Mouse (Mus musculus): Measurements from ENCODE around the gene Brsk1.

The Brsk1 gene

GRCm38 (mm10) chr7:4690387-4690786 is at the start of gene Brsk1:
Brsk1 (plus strand) TSS chr7:4690604.
- no peak for DNase-seq (ENCODE audit: low spot score)

GRCm38 (mm10) chr7:4641155-4641554 is 49.2 kb upstream of the Brsk1 start:
- DNase-seq (ENCODE audit: low spot score) = no peak

GRCm38 (mm10) chr7:4641956-4642355 is 48.4 kb upstream of the Brsk1 start:
- DNase-seq (ENCODE audit: low spot score) = no peak

GRCm38 (mm10) chr7:4643225-4643624 is 47.2 kb upstream of the Brsk1 start:
- DNase-seq (ENCODE audit: low spot score) = no peak

- no peak for DNase-seq (ENCODE audit: low spot score)
Measured at GRCm38 (mm10) chr7:4646806-4647205, 43.6 kb upstream of the Brsk1 start.

GRCm38 (mm10) chr7:4647291-4647690 is 43.1 kb upstream of the Brsk1 start:
- DNase-seq (ENCODE audit: low spot score) = no peak

GRCm38 (mm10) chr7:4647992-4648391 is 42.4 kb upstream of the Brsk1 start:
- DNase-seq (ENCODE audit: low spot score) = no peak

- DNase-seq (ENCODE audit: low spot score) = no peak
Measured at GRCm38 (mm10) chr7:4651581-4651980, 38.8 kb upstream of the Brsk1 start.

GRCm38 (mm10) chr7:4652726-4653125 is 37.7 kb upstream of the Brsk1 start:
- no peak for DNase-seq (ENCODE audit: low spot score)

GRCm38 (mm10) chr7:4653351-4653750 is 37.1 kb upstream of the Brsk1 start:
- no peak for DNase-seq (ENCODE audit: low spot score)

- no peak for DNase-seq (ENCODE audit: low spot score)
Measured at GRCm38 (mm10) chr7:4653780-4654179, 36.6 kb upstream of the Brsk1 start.

- no peak for DNase-seq (ENCODE audit: low spot score)
Measured at GRCm38 (mm10) chr7:4654221-4654620, 36.2 kb upstream of the Brsk1 start.

GRCm38 (mm10) chr7:4655393-4655792 is 35.0 kb upstream of the Brsk1 start:
- no peak for DNase-seq (ENCODE audit: low spot score)

- peak; percentile 23 for DNase-seq (ENCODE audit: low spot score)
Measured at GRCm38 (mm10) chr7:4655916-4656315, 34.5 kb upstream of the Brsk1 start.

- DNase-seq (ENCODE audit: low spot score) = no peak
Measured at GRCm38 (mm10) chr7:4656818-4657217, 33.6 kb upstream of the Brsk1 start.

- no peak for DNase-seq (ENCODE audit: low spot score)
Measured at GRCm38 (mm10) chr7:4657521-4658127, 32.8 kb upstream of the Brsk1 start.

GRCm38 (mm10) chr7:4658128-4658907 is 32.1 kb upstream of the Brsk1 start:
- DNase-seq (ENCODE audit: low spot score) = no peak

- DNase-seq (ENCODE audit: low spot score) = peak; percentile 95
Measured at GRCm38 (mm10) chr7:4658912-4659551, 31.4 kb upstream of the Brsk1 start, which contains the start of gene Ppp6r1. Ppp6r1 (minus strand) TSS chr7:4659019.

- peak; percentile 73 for DNase-seq (ENCODE audit: low spot score)
Measured at GRCm38 (mm10) chr7:4659911-4660443, 30.4 kb upstream of the Brsk1 start.

- DNase-seq (ENCODE audit: low spot score) = no peak
Measured at GRCm38 (mm10) chr7:4663179-4663578, 27.2 kb upstream of the Brsk1 start.

GRCm38 (mm10) chr7:4663742-4664141 is 26.7 kb upstream of the Brsk1 start:
- DNase-seq (ENCODE audit: low spot score) = no peak

- DNase-seq (ENCODE audit: low spot score) = no peak
Measured at GRCm38 (mm10) chr7:4666871-4667270, 23.5 kb upstream of the Brsk1 start.

- DNase-seq (ENCODE audit: low spot score) = no peak
Measured at GRCm38 (mm10) chr7:4668506-4668905, 21.9 kb upstream of the Brsk1 start.

Measured in adipocyte (in vitro differentiated cells).